In the genomic region with DNA sequence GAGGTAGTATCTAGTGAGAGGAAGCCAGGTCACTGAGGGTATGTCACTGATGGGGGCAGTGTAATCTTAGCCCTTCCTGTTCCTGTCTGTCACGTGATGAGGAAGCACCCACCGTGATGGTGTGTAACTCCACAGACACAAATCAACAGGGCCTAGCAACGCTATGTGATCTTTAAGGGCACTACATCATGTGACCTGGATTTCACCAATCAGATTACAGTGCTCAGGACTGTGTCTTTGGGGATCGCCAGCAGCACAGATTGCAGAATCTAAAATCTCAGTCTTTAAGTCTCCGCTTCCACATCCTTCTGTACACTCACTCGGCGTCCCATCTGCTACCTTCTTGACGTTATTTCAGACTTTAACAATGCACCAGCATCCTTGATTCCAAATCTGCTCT, we compare ENCODE assay signal across 17 mouse cellular contexts.
DNase-seq lines count a peak whose midpoint lies in the region; ATAC-seq lines count a peak whose summit lies in the region.
"Had no signal": no experiment of that assay in that cellular context is flagged by ENCODE, and none has a peak within 500 bp of the region (broad histone marks: within the 10 kb centered on the region; RNA-seq: fewer than 3 reads in every experiment).

No protein-coding gene starts in this region.

- DNase-seq in retina, postnatal 1 day, result peak; percentile 8
- no peak for DNase-seq in retina, embryonic 14.5 days (ENCODE audit: low spot score)
- DNase-seq in brain, adult 2 months (ENCODE audit: low read depth, low spot score), result peak; percentile 70
- no peak for DNase-seq in adrenal gland, adult (ENCODE audit: inconsistent age in 2 of 2, low spot score in 1 of 2)
- no peak for DNase-seq in hindbrain, embryonic 14.5 days (ENCODE audit: low spot score)
- DNase-seq: cerebellum, adult 18-20 months; gastrocnemius, postnatal 14 days; liver, embryonic 13.5 days; lung, postnatal 36 days; midbrain, embryonic 14.5 days; thymus, adult 2 months had no signal

- peaks cover 19% of the 10 kb centered on the region for H3K4me1 ChIP-seq in forebrain, embryonic 15.5 days
- H3K4me1 ChIP-seq in forebrain, embryonic 12.5 days, result peaks cover 11% of the 10 kb centered on the region; the same call in 1 of the 2 replicates
- H3K4me1 ChIP-seq in hindbrain, embryonic 14.5 days (replicated peaks; ENCODE audit: control insufficient read depth, insufficient read depth, low read length), result peaks cover 15% of the 10 kb centered on the region; the same call in 1 of the 2 replicates
- H3K4me1 ChIP-seq: embryonic facial prominence, embryonic 12.5 days had no signal

- no peak; the same call in 1 of the 2 replicates for ATAC-seq in forebrain, embryonic 15.5 days (replicated peaks)
- ATAC-seq in forebrain, embryonic 12.5 days (ENCODE audit: low FRiP score), result no peak
- ATAC-seq in megakaryocyte progenitor cell, adult 5-6 weeks (replicated peaks; ENCODE audit: poor library complexity), result 0 out of 2 replicates have a peak, but pooled peaks have one; percentile 23
- ATAC-seq in hindbrain, embryonic 14.5 days (ENCODE audit: low FRiP score), result no peak

- H3K36me3 ChIP-seq in forebrain, embryonic 15.5 days, result no peaks in the 10 kb centered on the region
- H3K36me3 ChIP-seq in forebrain, embryonic 12.5 days (replicated peaks), result no peaks in the 10 kb centered on the region
- no peaks in the 10 kb centered on the region for H3K36me3 ChIP-seq in hindbrain, embryonic 14.5 days (replicated peaks; ENCODE audit: control insufficient read depth, insufficient read depth)
- H3K36me3 ChIP-seq: embryonic facial prominence, embryonic 12.5 days; liver, embryonic 13.5 days had no signal

- H3K4me2 ChIP-seq in forebrain, embryonic 15.5 days (replicated peaks), result no peak overlapping the region
- no peak overlapping the region for H3K4me2 ChIP-seq in forebrain, embryonic 12.5 days
- no peak overlapping the region for H3K4me2 ChIP-seq in hindbrain, embryonic 14.5 days (replicated peaks)
- H3K4me2 ChIP-seq: embryonic facial prominence, embryonic 12.5 days; heart, embryonic 11.5 days; liver, embryonic 13.5 days had no signal

- WGBS in forebrain, embryonic 15.5 days, result 71% methylated on average over 8 of the region's 8 CpGs
- WGBS in forebrain, embryonic 12.5 days, result 82% methylated on average over 8 of the region's 8 CpGs
- WGBS in hindbrain, embryonic 14.5 days, result 88% methylated on average over 8 of the region's 8 CpGs

- no peak overlapping the region for H3K4me3 ChIP-seq in forebrain, embryonic 15.5 days
- no peak overlapping the region for H3K4me3 ChIP-seq in forebrain, embryonic 12.5 days (replicated peaks)
- no peak overlapping the region for H3K4me3 ChIP-seq in hindbrain, embryonic 14.5 days (replicated peaks; ENCODE audit: low read length)
- H3K4me3 ChIP-seq: embryonic facial prominence, embryonic 12.5 days; liver, embryonic 13.5 days had no signal

- H3K27ac ChIP-seq in forebrain, embryonic 15.5 days (replicated peaks), result peak overlapping the region; percentile 39; the same call in 1 of the 2 replicates
- H3K27ac ChIP-seq in forebrain, embryonic 12.5 days, result no peak overlapping the region
- no peak overlapping the region for H3K27ac ChIP-seq in hindbrain, embryonic 14.5 days
- H3K27ac ChIP-seq: embryonic facial prominence, embryonic 12.5 days; kidney, postnatal 0 days; liver, embryonic 13.5 days had no signal

- H3K27me3 ChIP-seq in forebrain, embryonic 15.5 days, result no peaks in the 10 kb centered on the region
- H3K27me3 ChIP-seq in forebrain, embryonic 12.5 days, result no peaks in the 10 kb centered on the region
- no peaks in the 10 kb centered on the region for H3K27me3 ChIP-seq in hindbrain, embryonic 14.5 days (ENCODE audit: control insufficient read depth, insufficient read depth, low read length)
- H3K27me3 ChIP-seq: embryonic facial prominence, embryonic 12.5 days; liver, embryonic 13.5 days had no signal

- H3K9ac ChIP-seq in forebrain, embryonic 15.5 days (replicated peaks), result no peak overlapping the region
- no peak overlapping the region for H3K9ac ChIP-seq in forebrain, embryonic 12.5 days
- no peak overlapping the region for H3K9ac ChIP-seq in hindbrain, embryonic 14.5 days
- H3K9ac ChIP-seq: embryonic facial prominence, embryonic 12.5 days; liver, embryonic 13.5 days had no signal

- H3K9me3 ChIP-seq in forebrain, embryonic 15.5 days, result no peaks in the 10 kb centered on the region
- no peaks in the 10 kb centered on the region for H3K9me3 ChIP-seq in forebrain, embryonic 12.5 days
- no peaks in the 10 kb centered on the region for H3K9me3 ChIP-seq in hindbrain, embryonic 14.5 days (ENCODE audit: control insufficient read depth, low read length)
- H3K9me3 ChIP-seq: embryonic facial prominence, embryonic 12.5 days; liver, embryonic 13.5 days had no signal

Comparison
In these comparisons a context has a peak if more than half of its experiments do, and no peak if none do; other contexts are left out.
1. DNase-seq: peak in retina, postnatal 1 day (single experiment) and brain, adult 2 months (single experiment); none in retina, embryonic 14.5 days (single experiment), adrenal gland, adult (0 of 2) and hindbrain, embryonic 14.5 days (single experiment).